Comparison of ENCODE assay signal across 8 mouse cellular contexts in genomic region chr10:80342749-80343424, GRCm38 (mm10). TPM values are rescaled to one million over a fixed set of nuclear protein-coding genes. Genes with fewer than 3 reads are reported as not detected.
A peak's percentile ranks its signal among the peaks of the same experiment; 100 is the strongest.
DNase-seq lines count a peak whose midpoint lies in the region; ATAC-seq and TF ChIP-seq lines count a peak whose summit lies in the region.

No protein-coding gene starts in this region.

- TF ChIP-seq CTCF in kidney, adult 2 months (conservative IDR thresholded peaks at IDR 0.05; ENCODE audit: insufficient read depth, insufficient read length, low read depth, low read length) = no peak

- no peaks in the 10 kb centered on the region for H3K27me3 ChIP-seq in kidney, adult 2 months (replicated peaks; ENCODE audit: control insufficient read depth, insufficient read depth, low read length)
- peaks cover 93% of the 10 kb centered on the region for H3K27me3 ChIP-seq in heart, embryonic 13.5 days (replicated peaks)
- peaks cover 17% of the 10 kb centered on the region for H3K27me3 ChIP-seq in megakaryocyte, embryonic 14.5 days (replicated peaks)
- H3K27me3 ChIP-seq in splenic B cell, adult 2 months (ENCODE audit: control insufficient read depth, insufficient read depth, low read length, poor library complexity, severe bottlenecking) = 0 out of 2 replicates have a peak, but pooled peaks cover 2% of the 10 kb centered on the region

- 2% methylated on average over 31 of the region's 33 CpGs for WGBS in kidney, adult 2 months
- WGBS in heart, embryonic 13.5 days = 1% methylated on average over 30 of the region's 33 CpGs

- no peak overlapping the region for H3K27ac ChIP-seq in kidney, adult 2 months (ENCODE audit: insufficient read depth, low read depth, low read length)
- H3K27ac ChIP-seq in heart, embryonic 13.5 days (replicated peaks) = no peak overlapping the region

- H3K4me1 ChIP-seq in kidney, adult 2 months (ENCODE audit: control insufficient read depth, insufficient read depth, low read length) = peaks cover 11% of the 10 kb centered on the region
- peaks cover 55% of the 10 kb centered on the region for H3K4me1 ChIP-seq in heart, embryonic 13.5 days
- peaks cover 82% of the 10 kb centered on the region for H3K4me1 ChIP-seq in megakaryocyte, embryonic 14.5 days

- no peaks in the 10 kb centered on the region for H3K9me3 ChIP-seq in heart, embryonic 13.5 days
- no peaks in the 10 kb centered on the region for H3K9me3 ChIP-seq in megakaryocyte, embryonic 14.5 days

- no peaks in the 10 kb centered on the region for H3K36me3 ChIP-seq in kidney, adult 2 months (ENCODE audit: control insufficient read depth, insufficient read depth, low read length)
- H3K36me3 ChIP-seq in heart, embryonic 13.5 days = no peaks in the 10 kb centered on the region
- peaks cover 14% of the 10 kb centered on the region for H3K36me3 ChIP-seq in megakaryocyte, embryonic 14.5 days (replicated peaks; ENCODE audit: low read length)
- H3K36me3 ChIP-seq in splenic B cell, adult 2 months (ENCODE audit: control insufficient read depth, insufficient read depth, low read length, poor library complexity, severe bottlenecking) = no peaks in the 10 kb centered on the region

- no peak for TF ChIP-seq POLR2A in kidney, adult 2 months (IDR thresholded peaks at IDR 0.05; ENCODE audit: low read depth, low read length)

- H3K9ac ChIP-seq in heart, embryonic 13.5 days = peak overlapping the region; percentile 61

- peak overlapping the region; percentile 64 for H3K4me2 ChIP-seq in heart, embryonic 13.5 days

- no peak overlapping the region for H3K4me3 ChIP-seq in kidney, adult 2 months (ENCODE audit: insufficient read depth, low read depth, low read length)
- H3K4me3 ChIP-seq in heart, embryonic 13.5 days = peak overlapping the region; percentile 42
- peak overlapping the region; percentile 91 for H3K4me3 ChIP-seq in megakaryocyte, embryonic 14.5 days (replicated peaks)

- DNase-seq in kidney, adult 2 months = peak; percentile 67
- no peak for DNase-seq in kidney, adult 11 months
- peak; percentile 46 for DNase-seq in brain, embryonic 18.5 days (ENCODE audit: low read depth, low spot score)
- DNase-seq in kidney, postnatal 36 days = peak; percentile 58 to 67
- DNase-seq in splenic B cell, adult 2 months (ENCODE audit: low read depth, low spot score) = peak; percentile 86
- DNase-seq in gastrocnemius, postnatal 10 days = no peak

- ATAC-seq in heart, embryonic 13.5 days (ENCODE audit: extremely low read depth, insufficient number of reproducible peaks, low FRiP score, low TSS enrichment) = peak; percentile 40; the same call in 1 of the 2 replicates

RNA-seq across cellular contexts. Expression of gene Adamtsl5, which starts 5.3 kb away (rescaled TPM):
- polyA plus RNA-seq in kidney, adult 2 months (2012; rRNA removed) = 5.5 and 7.4 TPM in 2 replicates
- polyA plus RNA-seq in heart, embryonic 13.5 days (2015; fragmentation: Nextera tagmentation; extraction: Ambion mirVana) = 6.5 and 8.3 TPM in 2 replicates
- polyA plus RNA-seq in megakaryocyte, embryonic 14.5 days (2012; ENCODE audit: insufficient read depth, low replicate concordance) = 27.2 and 34.8 TPM in 2 replicates
- 10 to 100 TPM; 15.2 to 20.4 TPM for total RNA-seq in gastrocnemius, postnatal 10 days (2021)

RNA-seq across cellular contexts. Expression of gene Reep6, which starts 13.1 kb away (rescaled TPM):
- polyA plus RNA-seq in kidney, adult 2 months (2012; rRNA removed) = 24.7 and 25.1 TPM in 2 replicates
- polyA plus RNA-seq in heart, embryonic 13.5 days (2015; fragmentation: Nextera tagmentation; extraction: Ambion mirVana) = 2.6 and 4.4 TPM in 2 replicates
- 19.0 and 21.1 TPM in 2 replicates for polyA plus RNA-seq in megakaryocyte, embryonic 14.5 days (2012; ENCODE audit: insufficient read depth, low replicate concordance)
- 1 to 10 TPM; 2.1 to 2.4 TPM for total RNA-seq in gastrocnemius, postnatal 10 days (2021)

RNA-seq across cellular contexts. Expression of gene Plk5, which starts 13.4 kb away (rescaled TPM):
- polyA plus RNA-seq in kidney, adult 2 months (2012; rRNA removed) = 1.8 and 2.0 TPM in 2 replicates
- not detected in 2 replicates for polyA plus RNA-seq in heart, embryonic 13.5 days (2015; fragmentation: Nextera tagmentation; extraction: Ambion mirVana)
- polyA plus RNA-seq in megakaryocyte, embryonic 14.5 days (2012; ENCODE audit: insufficient read depth, low replicate concordance) = not detected in 2 replicates
- not detected for total RNA-seq in gastrocnemius, postnatal 10 days (2021)

RNA-seq across cellular contexts. Expression of gene Pcsk4, which starts 13.6 kb away (rescaled TPM):
- 9.1 and 12.2 TPM in 2 replicates for polyA plus RNA-seq in kidney, adult 2 months (2012; rRNA removed)
- polyA plus RNA-seq in heart, embryonic 13.5 days (2015; fragmentation: Nextera tagmentation; extraction: Ambion mirVana) = 1.8 and 2.1 TPM in 2 replicates
- polyA plus RNA-seq in megakaryocyte, embryonic 14.5 days (2012; ENCODE audit: insufficient read depth, low replicate concordance) = 15.1 and 26.0 TPM in 2 replicates
- total RNA-seq in gastrocnemius, postnatal 10 days (2021) = 1 to 10 TPM in 1 of 2 experiments, under 1 TPM in 1; 0.75 to 1.5 TPM

RNA-seq across cellular contexts. Expression of gene 2310011J03Rik, which starts 22.6 kb away (rescaled TPM):
- polyA plus RNA-seq in kidney, adult 2 months (2012; rRNA removed) = 47.8 and 52.5 TPM in 2 replicates
- 36.0 and 36.6 TPM in 2 replicates for polyA plus RNA-seq in heart, embryonic 13.5 days (2015; fragmentation: Nextera tagmentation; extraction: Ambion mirVana)
- 62.0 and 88.2 TPM in 2 replicates for polyA plus RNA-seq in megakaryocyte, embryonic 14.5 days (2012; ENCODE audit: insufficient read depth, low replicate concordance)
- total RNA-seq in gastrocnemius, postnatal 10 days (2021) = 10 to 100 TPM; 10.5 to 13.1 TPM

Comparison
In these comparisons a context has a peak if more than half of its experiments do, and no peak if none do; other contexts are left out.
1. DNase-seq: peak in kidney, adult 2 months (single experiment), brain, embryonic 18.5 days (single experiment), kidney, postnatal 36 days (2 of 2) and splenic B cell, adult 2 months (single experiment); none in kidney, adult 11 months (single experiment) and gastrocnemius, postnatal 10 days (single experiment).